Mouse (Mus musculus): ENCODE data around the gene Alpl. TPM values are rescaled to one million over a fixed set of nuclear protein-coding genes. Genes with fewer than 3 reads are reported as not detected.

Gene Alpl
- total RNA-seq, 2 experiments from 2014 or later: 4.4 to 55.1 TPM

DNA sequence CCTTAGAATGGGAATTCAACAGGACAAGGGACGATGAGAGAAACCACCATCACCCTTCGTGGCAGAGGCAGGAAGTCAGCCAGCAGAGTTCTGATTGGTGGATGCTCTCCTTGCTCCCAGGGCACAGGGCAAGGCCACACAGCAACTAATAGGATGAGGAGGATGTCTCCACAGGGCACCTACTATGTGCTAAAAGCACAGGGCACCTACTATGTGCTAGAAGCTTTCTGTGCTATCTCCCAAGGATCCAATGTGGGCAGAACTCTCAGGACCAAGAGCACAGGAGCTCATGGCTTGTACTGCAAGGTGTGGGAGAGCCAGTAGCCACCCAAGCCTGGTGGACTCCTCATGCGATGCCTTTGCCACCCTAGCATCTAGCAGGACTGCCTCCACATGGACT is 24.4 kb downstream of the Alpl start:
- no peak for DNase-seq

DNA sequence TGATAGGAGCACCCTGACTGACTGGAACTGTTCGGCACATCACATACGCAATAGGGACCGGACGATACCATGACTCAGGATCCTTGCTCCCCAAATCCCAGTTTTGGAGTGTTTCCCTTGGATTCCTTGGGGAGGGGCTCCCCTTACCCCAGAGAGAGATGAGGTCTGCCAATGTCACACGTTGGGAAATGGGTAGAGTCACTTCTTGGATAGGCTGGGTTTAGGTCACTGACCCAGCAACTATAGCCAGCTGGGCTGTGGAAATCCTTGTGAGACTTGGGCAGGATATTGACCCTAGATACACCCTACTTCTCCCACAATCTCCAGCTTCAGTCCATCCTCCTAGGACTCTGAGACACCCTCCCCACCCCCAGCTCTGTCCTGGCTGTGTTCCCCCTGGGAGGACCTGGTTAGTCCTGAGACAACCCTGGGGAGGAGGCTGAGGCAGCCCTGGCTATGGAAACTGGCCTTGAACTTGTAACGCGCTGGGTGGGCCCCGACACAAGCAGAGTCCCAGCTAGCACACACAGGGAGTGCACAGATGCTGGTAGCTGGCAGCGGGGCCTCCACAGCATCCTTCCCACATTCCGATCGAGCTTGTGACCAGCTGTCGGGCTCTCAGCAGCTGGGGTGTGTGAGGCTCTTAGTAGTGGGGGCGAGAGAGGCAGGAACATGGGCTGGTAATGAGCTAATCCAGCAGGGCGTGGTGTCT is 25.1 kb downstream of the Alpl start:
- DNase-seq: no peak

DNA sequence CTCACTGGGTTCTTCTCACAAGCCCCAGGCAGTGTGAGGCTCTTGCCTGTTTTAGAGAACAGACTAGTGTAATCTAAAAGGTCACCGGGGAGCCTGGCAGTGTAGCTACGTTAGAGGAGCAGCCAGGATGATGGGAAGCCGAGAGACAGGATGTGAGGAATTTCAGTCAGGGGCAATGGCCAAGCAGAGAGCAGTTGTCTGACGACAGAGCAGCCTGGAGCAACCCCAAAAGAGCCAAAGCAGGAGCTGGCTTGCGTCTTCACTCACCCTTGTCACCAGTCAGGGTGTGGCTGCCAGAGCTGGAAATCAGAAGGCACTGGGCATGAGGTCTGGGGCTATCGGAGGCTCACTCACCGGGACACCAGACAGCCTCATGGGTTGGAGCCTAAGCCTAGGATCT is 26.5 kb downstream of the Alpl start:
- no peak for DNase-seq

DNA sequence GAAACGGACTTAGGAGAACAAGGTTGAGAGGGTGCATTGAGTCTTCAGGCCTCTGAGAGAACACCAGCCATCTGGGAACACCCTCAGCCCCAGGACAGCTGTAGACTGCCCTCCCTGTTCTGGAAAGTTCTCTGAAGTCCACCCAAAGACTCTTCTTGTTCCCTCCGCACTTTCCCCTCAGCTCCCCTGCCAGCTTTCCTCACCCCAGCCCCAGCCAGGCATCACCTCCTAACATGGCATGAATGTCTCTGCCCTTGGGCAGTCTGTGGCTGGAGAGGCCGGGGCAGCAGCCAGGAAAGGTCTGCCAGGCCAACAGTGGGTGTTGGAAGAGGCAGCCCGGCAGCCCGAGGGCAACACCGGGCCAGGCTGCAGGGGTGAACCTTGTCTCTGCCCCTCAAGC is 27.4 kb downstream of the Alpl start:
- peak in 1 of 2 experiments; percentile 59 for DNase-seq

DNA sequence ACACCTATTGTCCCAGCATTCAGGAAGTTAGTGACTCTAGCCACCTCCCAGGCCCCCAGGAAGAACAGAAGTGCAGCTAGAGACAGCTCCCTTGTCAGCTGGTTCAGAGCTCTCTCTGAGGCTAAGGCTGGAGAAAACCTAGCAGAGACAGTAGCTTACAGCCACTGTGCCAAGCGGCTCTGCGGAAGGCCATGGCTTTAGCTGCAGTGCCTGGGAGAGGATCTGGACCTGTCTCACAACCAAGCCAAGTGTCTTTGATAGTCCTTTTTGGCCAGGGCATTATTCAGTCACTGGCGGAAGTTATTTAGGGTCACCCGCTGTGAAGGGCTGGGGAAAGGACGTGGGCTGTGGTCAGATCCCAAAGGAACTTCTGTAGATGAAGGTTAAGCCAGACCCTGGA is 27.8 kb downstream of the Alpl start:
- DNase-seq: no peak

DNA sequence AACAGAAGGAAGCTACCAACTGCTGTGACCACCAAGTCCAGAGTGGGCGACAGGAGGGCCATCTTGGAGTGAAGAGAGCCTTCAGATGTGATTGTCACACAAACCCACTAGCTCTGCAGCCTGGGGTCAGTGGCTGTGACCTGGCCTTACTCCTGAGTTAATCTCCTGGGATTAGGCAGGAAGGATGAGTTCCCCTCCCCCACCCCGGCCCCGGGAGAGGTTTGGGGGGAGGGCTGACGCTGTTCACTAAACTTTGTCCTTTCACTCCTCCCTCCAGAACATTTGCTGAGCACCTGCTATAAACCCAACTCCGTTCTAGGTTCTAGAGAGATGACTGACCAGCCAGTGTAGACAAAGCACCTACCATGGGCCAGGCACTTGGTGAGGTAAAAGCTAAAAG is 29.8 kb downstream of the Alpl start:
- DNase-seq: no peak

DNA sequence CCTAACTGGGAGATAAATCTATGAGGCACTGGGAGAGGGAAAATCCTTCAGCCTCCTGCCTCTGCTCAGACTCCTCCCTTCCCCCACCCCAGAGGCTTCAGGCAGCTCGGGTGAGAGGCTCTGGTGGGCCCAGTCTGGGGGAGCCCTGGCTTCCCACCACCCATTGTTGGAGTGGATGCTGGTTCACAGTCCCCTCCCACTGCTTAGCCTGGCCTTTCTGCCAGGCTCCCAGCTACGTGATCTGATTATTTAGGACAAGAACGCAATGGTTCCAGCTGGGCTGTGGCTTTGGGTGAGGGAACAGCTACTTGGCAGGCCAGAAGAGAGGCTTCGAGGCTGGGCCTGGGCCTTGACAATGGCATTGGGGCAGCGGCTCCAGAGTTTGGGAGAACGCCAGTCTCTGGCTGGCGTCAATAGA is 30.6 kb downstream of the Alpl start:
- DNase-seq: peak; percentile 78 to 88

DNA sequence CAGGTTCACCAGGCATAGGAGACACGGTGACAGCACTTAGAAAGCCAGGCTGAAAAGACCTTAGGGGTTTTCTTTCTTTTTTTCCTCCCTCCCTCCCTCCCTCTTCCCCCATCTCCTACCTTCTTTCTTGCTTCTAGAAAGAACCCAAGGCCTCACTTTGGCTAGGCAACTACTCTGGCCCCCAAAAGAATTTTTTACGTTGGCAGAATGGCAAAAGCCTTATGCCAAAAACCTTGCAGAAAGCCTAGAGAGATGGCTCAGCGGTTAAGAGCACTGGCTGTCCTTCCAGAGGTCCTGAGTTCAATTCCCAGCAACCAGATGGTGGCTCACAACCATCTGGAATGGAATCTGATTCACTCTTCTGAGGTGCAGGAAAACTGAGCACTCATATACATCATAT is 31.6 kb downstream of the Alpl start:
- no peak for DNase-seq

DNA sequence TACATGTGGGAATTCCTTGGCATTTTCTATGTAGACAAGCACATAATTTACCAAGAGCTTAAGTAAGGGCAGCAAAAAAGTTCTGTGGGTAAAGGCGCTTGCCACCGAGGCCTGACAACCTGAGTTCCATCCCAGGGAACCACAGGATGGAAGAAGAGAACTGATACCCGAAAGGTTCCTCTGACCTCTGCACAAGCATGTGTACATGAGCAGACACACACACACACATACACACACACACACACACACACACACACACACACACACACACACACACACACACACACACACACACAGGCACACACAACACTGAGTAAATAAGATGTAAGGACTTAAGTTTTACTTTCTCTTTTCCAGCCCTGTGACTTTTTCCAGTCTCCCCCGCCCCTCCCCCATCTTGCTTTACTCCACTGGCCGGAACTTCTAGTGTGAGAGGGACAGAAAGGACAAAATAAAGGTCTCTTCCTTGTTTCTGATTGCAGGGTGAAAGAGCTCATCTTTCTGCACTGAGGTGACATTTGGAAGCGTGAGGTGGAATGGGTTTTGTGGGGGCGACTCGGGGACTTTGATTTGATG is 32.2 kb downstream of the Alpl start:
- peak in 1 of 2 experiments; percentile 69 for DNase-seq

DNA sequence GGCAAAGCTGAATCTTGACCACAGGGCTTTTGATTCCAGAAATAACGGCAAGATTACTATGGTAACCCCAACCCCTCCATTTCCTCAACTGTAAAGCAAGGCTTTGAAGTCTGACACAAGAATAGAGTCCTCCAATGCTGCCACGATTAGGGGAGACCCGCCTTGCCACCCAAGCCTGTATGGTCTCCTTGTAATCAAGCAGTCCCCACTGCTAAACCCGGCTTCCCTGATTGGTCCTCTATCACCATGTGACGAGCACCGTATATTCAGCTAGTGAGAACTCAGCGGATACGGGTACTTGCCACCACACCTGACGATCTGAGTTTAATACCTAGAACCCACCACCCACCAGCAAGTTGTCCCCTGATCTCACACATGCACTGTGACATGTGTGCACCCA is 33.3 kb downstream of the Alpl start:
- no peak for DNase-seq

DNA sequence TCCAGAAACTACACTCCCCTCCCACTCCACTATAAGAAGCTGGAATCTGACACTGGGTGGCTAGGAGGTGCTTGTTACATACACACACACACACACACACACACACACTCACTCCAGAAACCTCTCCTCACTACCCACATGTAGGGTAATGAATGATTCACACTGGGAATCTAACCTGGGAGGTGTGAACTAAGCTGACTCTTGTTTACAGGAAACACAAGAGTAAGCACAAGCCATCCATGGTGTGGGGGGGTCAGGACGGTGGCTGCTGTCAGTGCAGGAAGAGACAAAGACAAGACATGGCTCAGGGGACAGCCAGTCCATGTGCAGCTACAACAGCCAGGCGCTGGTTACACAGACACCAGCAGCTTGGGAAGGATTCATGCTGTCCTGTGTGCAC is 41.7 kb downstream of the Alpl start:
- no peak for DNase-seq

DNA sequence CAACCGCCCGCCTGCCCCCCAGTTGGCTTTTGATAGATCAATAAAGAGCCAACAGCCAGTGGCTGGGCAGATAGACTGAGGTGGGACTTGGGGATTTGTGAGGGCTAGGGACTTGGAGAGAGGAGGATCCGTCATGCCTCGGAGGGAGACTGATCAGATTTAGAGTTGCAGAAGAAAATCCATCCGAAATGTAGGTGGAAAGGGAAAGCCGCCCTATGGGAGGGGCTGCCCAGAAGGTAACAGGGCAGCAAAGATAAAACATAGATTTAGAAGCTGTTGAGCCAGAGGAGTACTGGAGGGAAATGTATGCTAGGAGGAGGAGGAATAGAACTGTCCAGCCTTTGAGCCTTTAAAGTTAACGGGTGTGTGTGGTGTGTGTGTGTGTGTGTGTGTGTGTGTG is 43.0 kb downstream of the Alpl start:
- DNase-seq: no peak

DNA sequence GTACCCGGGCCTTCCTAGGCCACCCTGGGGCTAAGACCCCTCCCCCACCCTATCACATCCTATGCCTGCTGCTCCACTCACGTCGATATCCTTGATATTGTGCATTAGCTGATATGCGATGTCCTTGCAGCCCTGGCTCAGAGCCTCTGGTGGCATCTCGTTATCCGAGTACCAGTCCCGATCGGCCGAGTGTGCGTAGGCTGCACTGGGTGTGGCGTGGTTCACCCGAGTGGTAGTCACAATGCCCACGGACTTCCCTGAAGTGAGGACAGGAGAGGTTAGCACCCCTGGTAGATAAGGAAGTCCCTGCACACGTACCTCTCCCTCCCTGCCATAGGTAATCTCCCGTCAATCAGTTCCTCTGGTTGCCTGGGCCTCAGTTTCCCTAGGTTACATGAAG is 43.7 kb downstream of the Alpl start:
- DNase-seq: peak in 1 of 2 experiments; percentile 55

DNA sequence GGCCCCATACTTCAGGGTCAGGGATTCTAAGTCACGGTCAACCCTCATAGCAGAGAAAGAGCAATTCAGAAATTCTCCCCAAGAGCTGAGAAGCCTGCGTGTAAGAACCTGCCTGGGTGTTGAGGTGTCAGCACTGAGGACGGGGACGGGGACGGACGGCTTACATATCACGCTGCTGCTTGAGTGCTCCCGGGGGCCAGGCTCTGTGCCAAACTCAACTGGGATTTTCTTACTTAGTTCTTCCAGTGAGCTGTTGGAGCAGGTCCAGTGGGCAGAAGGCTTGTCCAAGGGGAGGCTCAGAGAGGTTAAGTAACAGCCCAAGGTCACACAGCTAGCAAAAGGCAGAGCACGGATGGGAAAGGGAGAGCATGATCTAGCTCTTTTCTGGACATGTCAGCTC is 44.5 kb downstream of the Alpl start:
- DNase-seq: peak; percentile 49 to 65

DNA sequence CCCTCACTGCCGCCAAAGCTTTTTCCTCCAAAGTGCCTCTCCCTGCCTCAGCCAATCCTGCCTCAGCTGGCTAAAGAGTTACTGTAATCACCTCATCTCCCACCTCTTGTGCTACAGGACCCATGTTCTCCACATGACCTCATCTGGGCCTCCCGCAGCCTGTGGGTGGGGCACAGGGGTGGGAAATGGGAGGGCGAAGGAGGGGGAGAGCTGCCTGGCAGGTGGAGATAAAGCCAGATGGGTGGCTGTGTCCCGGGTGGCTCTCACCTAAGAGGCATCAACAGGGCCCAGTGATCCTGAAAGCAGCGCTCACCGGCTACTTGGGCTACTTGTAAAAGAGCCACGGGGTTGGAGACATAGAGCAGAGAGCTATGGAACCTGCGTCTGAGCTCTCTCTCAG is 44.9 kb downstream of the Alpl start:
- no peak for DNase-seq

DNA sequence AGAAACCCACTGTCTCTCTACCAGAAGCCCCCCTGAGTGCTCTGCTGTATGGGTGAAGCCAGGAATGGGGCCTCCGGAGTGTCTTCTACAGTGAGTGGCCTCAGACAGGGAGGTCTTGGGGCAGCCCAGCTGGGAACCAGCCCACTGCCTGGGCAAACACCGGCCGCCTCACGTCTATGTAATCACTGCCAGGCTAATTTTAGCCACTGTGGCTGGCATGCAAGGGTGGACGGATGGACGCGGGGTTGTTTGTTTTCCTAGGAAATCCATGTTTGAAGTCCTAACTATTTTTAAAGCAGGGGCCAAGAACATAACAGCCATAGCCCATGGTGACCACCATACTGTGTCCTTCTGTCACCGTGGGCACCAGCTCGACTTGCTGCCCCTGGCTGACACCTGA is 46.1 kb downstream of the Alpl start:
- no peak for DNase-seq

DNA sequence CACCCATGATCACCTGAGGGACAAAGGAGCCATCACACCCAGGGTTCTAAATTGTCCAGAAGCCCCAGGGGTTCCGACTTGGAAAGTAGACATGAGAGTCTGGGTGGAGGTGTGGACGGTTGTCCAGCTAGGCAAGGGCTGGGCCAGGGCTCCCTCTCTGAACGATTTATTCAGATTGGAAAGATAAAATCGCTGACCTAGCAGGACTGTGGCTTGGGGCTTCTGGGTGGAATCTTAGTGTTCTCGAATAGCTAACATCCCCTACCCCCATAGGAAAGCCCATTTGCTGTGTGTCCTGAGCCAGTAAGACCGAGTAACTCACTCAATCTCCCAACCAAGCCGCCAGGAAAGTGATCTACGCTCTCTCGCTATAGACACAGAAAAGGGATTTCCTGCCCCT is 46.5 kb downstream of the Alpl start:
- DNase-seq: no peak

DNA sequence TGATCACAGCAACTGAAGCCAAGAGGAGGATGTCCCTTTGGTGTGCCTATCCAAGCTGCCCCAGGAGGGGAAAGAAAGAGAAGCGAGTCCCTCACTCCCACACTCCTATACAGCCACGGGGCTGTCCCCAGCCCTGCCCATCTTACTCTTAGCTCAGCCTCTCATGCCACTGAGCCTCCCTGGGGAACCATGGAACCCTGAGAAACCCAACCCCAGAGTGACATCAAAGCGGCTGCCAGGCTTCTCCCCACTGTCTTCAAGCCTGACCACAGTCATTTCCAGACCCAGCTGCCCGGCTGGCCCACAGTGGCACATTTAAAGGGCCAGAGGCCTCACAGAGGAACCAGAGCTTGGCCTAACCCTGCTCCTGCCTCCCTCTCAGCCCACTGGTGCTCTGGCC is 47.5 kb downstream of the Alpl start:
- no peak for DNase-seq

DNA sequence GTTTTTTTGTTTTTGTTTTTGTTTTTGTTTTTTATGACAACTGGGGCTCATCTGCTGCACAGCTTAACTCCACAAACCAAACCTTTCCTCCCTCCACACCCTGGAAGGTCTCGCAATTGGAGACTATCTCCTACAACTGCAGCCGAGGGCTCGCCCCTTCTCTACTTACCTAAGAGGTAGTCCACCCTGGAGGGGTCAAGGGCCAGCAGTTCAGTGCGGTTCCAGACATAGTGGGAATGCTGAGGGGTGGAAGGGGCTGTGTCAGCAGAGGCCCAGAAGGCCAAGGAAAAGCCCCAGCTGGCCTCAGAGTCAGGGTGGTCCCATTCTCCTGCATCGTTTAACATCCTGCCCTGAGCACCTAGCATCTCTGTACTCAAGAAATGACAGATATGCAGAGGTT is 48.6 kb downstream of the Alpl start:
- DNase-seq: no peak

DNA sequence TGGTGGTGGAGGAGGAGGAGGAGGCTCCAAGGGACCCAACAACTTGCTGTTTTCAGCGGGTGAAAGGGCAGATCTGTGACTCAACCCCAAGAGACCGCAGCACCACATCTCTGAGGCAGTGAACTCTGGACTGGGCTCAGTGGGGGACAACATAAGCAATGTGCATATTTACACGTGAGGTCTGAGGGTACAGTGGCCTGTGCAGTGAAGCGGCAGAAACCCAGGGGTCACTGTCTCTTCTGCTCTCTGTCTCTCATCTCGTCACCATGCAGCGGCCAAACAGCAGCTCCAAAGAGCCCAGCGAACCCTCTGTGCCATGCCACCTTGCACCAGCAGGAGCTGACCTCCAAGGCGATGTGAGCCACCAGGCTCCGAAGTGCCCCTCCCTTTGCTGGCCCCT is 49.1 kb downstream of the Alpl start:
- DNase-seq: no peak

DNA sequence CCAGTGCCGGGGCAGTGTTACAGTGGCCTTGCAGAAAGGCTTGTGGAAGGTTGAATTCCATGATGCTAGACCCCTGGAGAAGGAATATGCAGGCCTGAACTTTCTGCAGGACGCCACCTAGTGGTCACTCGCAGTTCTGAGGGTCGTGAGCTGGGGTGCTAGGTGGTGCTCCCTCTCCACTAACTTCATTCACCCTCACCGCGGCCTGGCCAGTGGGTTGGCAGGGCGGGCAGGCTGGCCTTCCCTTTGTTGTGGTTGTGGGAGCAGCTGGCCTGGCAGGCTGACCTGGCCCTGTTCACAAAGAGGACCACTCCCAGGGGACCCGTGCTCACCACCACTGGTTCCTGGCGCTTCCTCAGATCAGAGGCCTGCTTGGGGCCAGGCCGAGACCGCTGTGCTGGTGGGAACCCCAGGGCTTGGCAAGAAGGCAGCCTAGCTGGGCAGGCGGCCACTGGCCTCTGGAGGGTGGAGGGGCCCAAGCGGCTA is 51.7 kb downstream of the Alpl start:
- peak in 1 of 2 experiments; percentile 59 for DNase-seq

DNA sequence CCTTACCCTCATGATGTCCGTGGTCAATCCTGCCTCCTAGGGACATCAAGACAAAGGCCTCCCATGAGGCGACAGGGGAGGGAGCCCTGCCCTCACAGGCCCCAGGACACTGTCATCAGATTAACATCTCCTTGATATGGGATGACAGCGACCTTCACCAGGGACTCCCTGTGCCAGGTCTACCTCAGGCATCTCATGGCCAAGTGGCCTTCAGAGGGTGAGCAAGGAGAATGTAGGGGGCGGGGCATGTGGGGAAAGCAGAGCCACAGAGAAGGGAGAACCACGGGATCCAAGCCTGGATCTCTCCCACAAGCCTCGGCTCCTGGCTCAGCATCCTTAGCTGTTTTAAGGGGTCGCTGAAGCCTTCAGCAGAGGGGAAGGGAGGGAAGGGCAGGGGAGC is 52.4 kb downstream of the Alpl start:
- peak; percentile 70 to 86 for DNase-seq

DNA sequence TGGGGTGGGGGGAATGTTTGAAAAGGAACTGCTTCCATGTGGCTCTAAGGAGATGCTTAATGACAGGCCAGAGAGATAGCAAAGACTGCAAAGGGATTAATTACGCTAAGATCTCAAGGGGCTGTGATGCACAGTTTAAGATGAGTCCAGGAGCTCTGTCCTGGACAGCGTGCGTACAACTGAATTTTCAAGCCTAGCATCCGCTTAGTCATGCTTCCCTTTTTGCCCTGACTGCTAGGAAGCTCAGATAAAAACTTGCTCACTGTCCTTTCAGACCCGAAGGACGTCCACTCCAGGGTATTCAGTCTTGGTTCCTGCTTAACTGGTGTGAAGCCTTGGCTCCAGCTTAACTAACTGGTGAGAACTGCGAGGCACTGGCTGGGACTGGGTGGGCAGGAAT is 55.8 kb downstream of the Alpl start:
- no peak for DNase-seq
